Mouse (Mus musculus) A20 (cell line): ENCODE measurements around the gene Klk1b1.
"Not testable (repeated sequence)": the region's sequence is repeated elsewhere in the genome, so short reads cannot be mapped to it uniquely, and the experiment has no call there.

Experiments used
- DNase-seq: peaks from one replicate; pipeline ENCODE4 v3.0.0-alpha.2; 2011; ENCODE audit warnings: low read depth, low spot score

Gene Klk1b1

GRCm38 (mm10) chr7:44004847-44005246, 38.3 kb downstream of the Klk1b1 start:
- DNase-seq = peak; percentile 51

GRCm38 (mm10) chr7:44011868-44012267, 45.3 kb downstream of the Klk1b1 start, which contains the start of gene Klk1b26:
Gene Klk1b26, plus strand, starts transcription at chr7:44012168.
- not testable (repeated sequence) for DNase-seq

GRCm38 (mm10) chr7:44014666-44015065, 48.1 kb downstream of the Klk1b1 start:
- not testable (repeated sequence) for DNase-seq

GRCm38 (mm10) chr7:44015071-44015470, 48.5 kb downstream of the Klk1b1 start:
- DNase-seq = no peak
